Mouse (Mus musculus): ENCODE data around the gene Rag1.

DNA sequence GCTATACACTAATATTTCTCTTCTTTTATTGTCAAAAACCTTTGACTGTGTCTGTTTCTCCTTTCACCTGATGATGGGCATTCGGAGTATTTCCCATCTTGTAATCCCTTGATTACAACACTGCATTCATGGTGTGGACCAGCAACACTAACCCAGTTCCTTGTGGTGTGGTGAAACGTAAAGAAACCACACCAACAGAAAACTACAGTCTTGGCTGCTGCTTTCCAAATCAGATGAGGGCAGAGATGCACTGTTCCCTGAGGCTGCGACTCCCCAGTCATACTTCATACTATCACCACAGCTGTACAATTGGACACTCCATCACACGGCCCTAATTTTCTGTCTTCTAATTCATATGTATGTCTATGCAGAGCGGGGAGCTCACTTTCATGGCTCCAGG, 54.6 kb downstream of the Rag1 start:
- no peak for TF ChIP-seq CTCF (IDR thresholded peaks at IDR 0.05; ENCODE audit: borderline replicate concordance, insufficient read depth, low read length)
- TF ChIP-seq POLR2A (IDR thresholded peaks at IDR 0.05; ENCODE audit: low read depth, low read length): no peak

All from embryonic fibroblast, embryonic 13.5 days (primary cell).